Mouse (Mus musculus): ENCODE measurements around the gene Cox10.

DNA sequence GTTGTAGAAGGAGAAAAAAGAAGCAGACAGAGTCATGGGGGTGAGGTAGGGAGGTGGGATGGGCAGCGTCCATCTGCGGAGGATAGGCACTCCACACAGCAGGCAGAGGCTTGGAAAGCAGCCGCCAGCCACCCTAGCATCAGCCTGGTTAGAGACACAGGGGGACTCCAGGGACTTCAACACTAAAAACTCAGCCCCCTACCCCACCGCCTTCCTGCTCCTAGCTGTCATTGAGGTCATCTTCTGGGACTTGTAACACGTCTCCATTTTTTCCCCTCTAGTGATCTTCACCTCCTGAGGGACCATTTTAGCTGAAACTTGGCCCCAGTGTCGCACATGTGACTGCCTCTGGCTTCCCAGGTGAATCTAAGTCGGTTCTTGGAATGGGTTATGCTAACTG, 88.5 kb downstream of the Cox10 start:
- no peak for TF ChIP-seq TAL1 (IDR thresholded peaks at IDR 0.05; ENCODE audit: low read length)
- no peak for TF ChIP-seq GATA1 (IDR thresholded peaks at IDR 0.05; ENCODE audit: low read length)
